Mouse (Mus musculus) G1E (cell line): ENCODE data around the gene Pym1.

Experiments
- CTCF ChIP-seq: IDR thresholded peaks from 2 replicates; pipeline ENCODE4 v1.5.1; 2012; ENCODE audit warnings: low read depth, low read length, inconsistent platforms, mixed read lengths
- GATA1 ChIP-seq: IDR thresholded peaks from 2 replicates; pipeline ENCODE4 v1.6.1; 2012; ENCODE audit warnings: borderline replicate concordance, low read length, inconsistent platforms, mixed read lengths
- TAL1 ChIP-seq: conservative IDR thresholded peaks from 2 replicates; pipeline ENCODE4 v1.6.1; 2012; ENCODE audit warnings: low read depth, low read length, inconsistent platforms, mixed read lengths

- no peak for TF ChIP-seq CTCF
- TF ChIP-seq GATA1: no peak
- TF ChIP-seq TAL1: no peak
Measured at GRCm38 (mm10) chr10:128804271-128805091, 56.8 kb downstream of the Pym1 start, which contains the start of gene Tmem198b.
